Mouse (Mus musculus) intestine, postnatal 0 days (tissue): ENCODE data around the gene Rab34. TPM values are rescaled to one million over a fixed set of nuclear protein-coding genes. Genes with fewer than 3 reads are reported as not detected.

Experiments
- ATAC-seq: fragments of 200-750 bp; cut with Nextera tagmentation; 2 replicates; pipeline ENCODE4 v1.8.0; 2017; ENCODE audit warnings: mild to moderate bottlenecking, moderate TSS enrichment, moderate library complexity
- H3K27ac ChIP-seq: fragments of 300-500 bp; sonication (generic); 2 replicates; pipeline ENCODE4 v1.5.1; 2014; ENCODE audit warnings: mild to moderate bottlenecking, low read depth, low read length, moderate library complexity
- H3K27me3 ChIP-seq: fragments of 300-500 bp; sonication (generic); replicated peaks from 2 replicates; pipeline ENCODE4 v1.6.1; 2014; ENCODE audit warnings: low read length, mixed read lengths; ENCODE audit not compliant: control insufficient read depth, insufficient read depth
- H3K36me3 ChIP-seq: fragments of 300-500 bp; sonication (generic); 2 replicates; pipeline ENCODE4 v1.6.1; 2014; ENCODE audit warnings: mild to moderate bottlenecking, moderate library complexity; ENCODE audit not compliant: control insufficient read depth, insufficient read depth
- H3K4me1 ChIP-seq: fragments of 300-500 bp; sonication (generic); replicated peaks from 2 replicates; pipeline ENCODE4 v1.6.1; 2014; ENCODE audit warnings: antibody characterized with exemption, low read length, mixed read lengths; ENCODE audit not compliant: control insufficient read depth, insufficient read depth
- H3K4me2 ChIP-seq: fragments of 300-500 bp; sonication (generic); replicated peaks from 2 replicates; pipeline ENCODE4 v1.6.1; 2014; ENCODE audit warnings: low read depth, mild to moderate bottlenecking, moderate library complexity
- H3K4me3 ChIP-seq: fragments of 300-500 bp; sonication (generic); 2 replicates; pipeline ENCODE4 v1.5.1; 2014; ENCODE audit warnings: low read depth, low read length
- H3K9ac ChIP-seq: fragments of 300-500 bp; sonication (generic); 2 replicates; pipeline ENCODE4 v1.6.1; 2014; ENCODE audit warnings: mild to moderate bottlenecking, low read depth, low read length
- H3K9me3 ChIP-seq: fragments of 300-500 bp; sonication (generic); 2 replicates; pipeline ENCODE4 v1.6.1; 2016; ENCODE audit warnings: mixed run types; ENCODE audit not compliant: control insufficient read depth
- CTCF ChIP-seq: sonication (generic); IDR thresholded peaks from 2 replicates; pipeline ENCODE4 v1.5.1; 2016; ENCODE audit warnings: low read depth, mild to moderate bottlenecking, control low read depth, antibody characterized with exemption, moderate library complexity
- WGBS: fragments of 180-500 bp; shearing (Covaris S2); extraction: QIAGEN DNeasy Blood & Tissue Kit; methylation state at CpG from one replicate; pipeline ENCODE4 v1.1.7; 2014; 5-methylcytosine and 5-hydroxymethylcytosine counted together
- polyA plus RNA-seq: library from polyadenylated mRNA; unstranded; fragments of >200 nt; fragmentation: Nextera tagmentation; extraction: Ambion mirVana; gene quantifications from 2 replicates; pipeline ENCODE4 v1.2.1, GENCODE M21; 2015

The Rab34 gene
- polyA plus RNA-seq, 1 experiment from 2014 or later: 33.9 TPM

GRCm38 (mm10) chr11:78205361-78206206 is 17.4 kb downstream of the Rab34 start:
- H3K9ac ChIP-seq: no peak overlapping the region
- H3K36me3 ChIP-seq: peaks cover 51% of the 10 kb centered on the region
- H3K4me2 ChIP-seq: no peak overlapping the region
- H3K27me3 ChIP-seq: no peaks in the 10 kb centered on the region
- H3K9me3 ChIP-seq: no peaks in the 10 kb centered on the region
- WGBS: 54% methylated on average over 13 of the region's 13 CpGs
- no peaks in the 10 kb centered on the region; the same call in 1 of the 2 replicates for H3K4me1 ChIP-seq
- H3K4me3 ChIP-seq: no peak overlapping the region
- H3K27ac ChIP-seq: no peak overlapping the region
- TF ChIP-seq CTCF: no peak
- no peak for ATAC-seq

DNA sequence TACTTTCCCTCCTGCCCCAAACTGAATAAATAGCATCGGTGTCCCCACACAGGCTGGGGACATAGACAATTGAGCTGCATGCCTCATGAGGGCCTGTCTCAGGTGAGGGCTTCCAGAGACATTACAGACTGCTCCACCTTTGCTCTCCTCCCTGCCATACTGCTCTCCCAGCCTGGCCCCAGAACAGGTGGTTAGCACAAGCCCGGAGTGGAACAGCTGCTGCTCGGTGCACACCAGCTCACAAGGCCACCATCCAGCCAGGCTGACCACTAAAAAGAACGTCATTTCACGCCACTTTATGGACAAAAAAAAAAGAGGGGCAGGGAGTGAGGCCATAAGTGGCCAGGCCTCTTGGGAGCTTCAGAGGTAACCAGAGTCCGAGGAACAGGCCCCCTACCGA is 19.0 kb downstream of the Rab34 start:
- H3K27me3 ChIP-seq: no peaks in the 10 kb centered on the region
- peaks cover 67% of the 10 kb centered on the region for H3K36me3 ChIP-seq

DNA sequence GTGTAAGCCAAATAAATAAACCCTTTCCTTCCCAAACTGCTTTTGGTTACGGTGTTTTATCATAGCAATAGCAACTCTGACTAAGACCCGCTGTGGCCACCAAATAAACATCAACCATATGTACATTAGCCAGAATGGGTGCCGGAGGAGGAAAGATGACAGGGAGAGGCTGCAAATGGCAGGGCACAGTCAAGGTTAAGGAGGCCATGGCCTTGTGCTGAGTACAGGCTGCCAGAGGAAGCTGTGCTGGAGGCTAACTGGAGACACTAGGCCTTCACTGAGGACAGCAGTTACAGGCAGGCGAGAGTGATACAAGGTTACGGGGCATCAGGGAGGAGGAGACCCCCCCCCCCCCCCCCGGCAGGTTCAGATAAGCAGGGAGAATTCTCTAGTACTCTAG is 21.7 kb downstream of the Rab34 start:
- 92% methylated on average over 6 of the region's 6 CpGs for WGBS
- no peaks in the 10 kb centered on the region for H3K9me3 ChIP-seq
- no peaks in the 10 kb centered on the region; the same call in 1 of the 2 replicates for H3K4me1 ChIP-seq
- no peak for TF ChIP-seq CTCF
- H3K4me3 ChIP-seq: no peak overlapping the region
- H3K27me3 ChIP-seq: no peaks in the 10 kb centered on the region
- no peak overlapping the region for H3K9ac ChIP-seq
- peaks cover 88% of the 10 kb centered on the region for H3K36me3 ChIP-seq
- ATAC-seq: no peak
- H3K4me2 ChIP-seq: no peak overlapping the region
- H3K27ac ChIP-seq: no peak overlapping the region

More for the DNA sequence above, 19.0 kb downstream of the Rab34 start:
- no peak for ATAC-seq
- H3K4me2 ChIP-seq: no peak overlapping the region
- no peak overlapping the region for H3K9ac ChIP-seq
- H3K4me1 ChIP-seq: no peaks in the 10 kb centered on the region; the same call in 1 of the 2 replicates
- no peaks in the 10 kb centered on the region for H3K9me3 ChIP-seq
- WGBS: 91% methylated on average over 7 of the region's 7 CpGs
- TF ChIP-seq CTCF: no peak
- H3K27ac ChIP-seq: no peak overlapping the region
- H3K4me3 ChIP-seq: no peak overlapping the region

DNA sequence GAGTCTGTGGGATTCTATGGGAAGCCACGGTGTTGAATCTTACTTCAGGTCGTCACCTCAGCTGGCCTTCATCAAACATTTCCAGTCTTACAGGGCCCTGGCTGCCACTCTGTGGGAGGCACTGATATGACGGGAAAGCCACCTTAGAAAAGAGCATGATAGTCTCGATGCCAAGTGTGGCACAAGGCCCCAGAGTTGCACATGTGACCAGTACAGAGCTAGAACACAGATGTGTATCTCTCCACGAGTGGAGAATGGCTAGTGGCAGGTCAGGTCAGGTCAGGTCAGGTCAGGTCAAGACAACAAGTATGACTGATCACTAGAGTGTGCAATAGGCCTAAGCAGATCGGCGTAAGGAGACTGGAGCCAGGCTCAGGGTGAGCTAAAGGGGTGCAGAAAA is 22.4 kb downstream of the Rab34 start:
- Histone ChIP-seq H3K27me3 (no peaks in the 10 kb centered on the region), H3K9ac (no peak overlapping the region), H3K27ac (no peak overlapping the region), H3K4me1 (no peaks in the 10 kb centered on the region), H3K4me3 (no peak overlapping the region), H3K4me2 (no peak overlapping the region), H3K36me3 (peaks cover 91% of the 10 kb centered on the region), H3K9me3 (no peaks in the 10 kb centered on the region)
- 64% methylated on average over 7 of the region's 7 CpGs for WGBS
- ATAC-seq: no peak
- TF ChIP-seq CTCF: no peak

DNA sequence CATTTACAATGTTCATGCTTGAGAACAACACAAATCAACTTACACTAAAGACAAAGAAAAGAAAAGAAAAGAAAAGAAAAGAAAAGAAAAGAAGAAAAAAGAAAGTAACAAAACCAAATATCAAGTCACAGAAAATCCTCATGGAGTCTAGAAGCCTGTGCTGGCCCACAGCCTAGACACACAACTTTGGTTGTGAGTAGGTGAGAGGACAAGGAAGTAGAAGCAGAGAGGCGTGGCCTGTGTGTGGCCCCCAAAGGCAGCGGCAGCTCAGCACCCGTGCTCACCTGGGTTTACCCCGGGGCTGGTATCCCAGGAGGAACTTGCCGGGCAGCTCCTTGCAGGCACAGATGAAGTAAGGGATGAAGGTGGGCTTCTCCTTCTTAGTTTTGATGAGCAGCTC is 23.3 kb downstream of the Rab34 start:
- no peak overlapping the region for H3K4me2 ChIP-seq
- H3K27ac ChIP-seq: no peak overlapping the region
- H3K4me1 ChIP-seq: no peaks in the 10 kb centered on the region
- 74% methylated on average over 5 of the region's 5 CpGs for WGBS
- no peak overlapping the region for H3K9ac ChIP-seq
- H3K4me3 ChIP-seq: no peak overlapping the region
- no peaks in the 10 kb centered on the region for H3K27me3 ChIP-seq
- peaks cover 92% of the 10 kb centered on the region for H3K36me3 ChIP-seq
- no peak for ATAC-seq
- no peaks in the 10 kb centered on the region for H3K9me3 ChIP-seq
- TF ChIP-seq CTCF: no peak

DNA sequence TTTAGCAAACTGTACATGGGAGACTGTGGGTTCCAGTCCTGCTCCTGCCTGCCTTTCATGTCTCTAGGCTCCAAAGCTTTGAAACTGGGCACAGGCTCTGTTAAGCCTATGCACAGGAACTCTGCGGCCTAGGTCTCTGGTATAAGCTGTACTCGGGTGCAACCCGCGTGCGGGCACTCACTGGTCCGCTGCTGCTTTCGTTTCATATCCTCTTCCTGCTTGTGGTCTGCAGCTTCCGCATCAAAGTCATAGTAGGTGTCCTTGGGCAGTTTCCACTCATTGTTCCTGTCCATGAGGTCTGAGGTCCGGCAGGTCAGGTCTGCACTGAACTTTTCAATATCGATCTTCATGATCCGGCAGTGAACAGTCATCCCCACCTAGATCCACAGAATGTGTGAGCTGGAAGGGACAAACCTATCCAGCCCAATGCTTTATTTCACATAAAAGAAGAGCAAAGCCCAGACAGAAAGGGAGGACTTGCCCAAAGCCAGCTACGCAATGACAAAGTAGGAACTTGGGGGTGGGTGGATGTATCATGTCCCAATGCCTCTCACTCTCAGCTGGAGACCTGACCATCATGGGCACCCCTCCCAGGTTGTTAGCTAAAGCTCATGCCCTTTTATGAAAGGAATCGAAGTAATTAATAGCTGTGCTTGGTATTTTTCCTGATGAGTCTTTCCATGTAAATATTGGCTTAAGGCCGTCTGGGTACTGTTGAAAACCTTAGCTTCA is 25.0 kb downstream of the Rab34 start:
- WGBS: 91% methylated on average over 14 of the region's 14 CpGs
- H3K27me3 ChIP-seq: no peaks in the 10 kb centered on the region
- no peaks in the 10 kb centered on the region for H3K9me3 ChIP-seq
- no peak for TF ChIP-seq CTCF
- H3K36me3 ChIP-seq: peaks cover 91% of the 10 kb centered on the region
- H3K9ac ChIP-seq: no peak overlapping the region
- no peak overlapping the region for H3K4me3 ChIP-seq
- H3K4me2 ChIP-seq: no peak overlapping the region
- H3K4me1 ChIP-seq: no peaks in the 10 kb centered on the region
- no peak for ATAC-seq
- H3K27ac ChIP-seq: no peak overlapping the region
